Mouse (Mus musculus) gastrocnemius, adult 18-20 months (tissue): ENCODE measurements around the gene Gm6526. TPM values are rescaled to one million over a fixed set of nuclear protein-coding genes. Genes with fewer than 3 reads are reported as not detected.
"Not testable (repeated sequence)": the region's sequence is repeated elsewhere in the genome, so short reads cannot be mapped to it uniquely, and the experiment has no call there.

Source experiments
- DNase-seq: peaks from one replicate; pipeline ENCODE4 v3.0.0; 2021; ENCODE audit warnings: low spot score
- long read RNA-seq, 2 experiments: library from polyadenylated mRNA; stranded (forward); transcript quantifications; one replicate each; pipeline ENCODE4 v2.0.0; 2021
- total RNA-seq, 2 experiments: library from RNA; stranded (reverse); gene quantifications; 2 replicates each; pipeline ENCODE4 v1.2.3; 2021

Gm6526 gene
- not detected for total RNA-seq
- long read RNA-seq, experiment 1: 0 reads
- long read RNA-seq, experiment 2: 0 reads

- not testable (repeated sequence) for DNase-seq
Observed at GRCm38 (mm10) chr14:43747566-43747965, at the start of gene Gm6526. Gene Gm6526, plus strand, starts transcription at chr14:43747866.

- DNase-seq: not testable (repeated sequence)
Observed at GRCm38 (mm10) chr14:43727385-43727784, 20.3 kb upstream of the Gm6526 start, which contains the start of gene Gm16506. Gene Gm16506, minus strand, starts transcription at chr14:43727485.

- not testable (repeated sequence) for DNase-seq
Observed at GRCm38 (mm10) chr14:43784645-43785044, 37.0 kb downstream of the Gm6526 start, which contains the start of gene Gm8180. Gene Gm8180, minus strand, starts transcription at chr14:43784745.

- not testable (repeated sequence) for DNase-seq
Observed at GRCm38 (mm10) chr14:43793811-43794210, 46.1 kb downstream of the Gm6526 start.

- DNase-seq: no peak
Observed at GRCm38 (mm10) chr14:43796069-43796904, 48.6 kb downstream of the Gm6526 start.

- not testable (repeated sequence) for DNase-seq
Observed at GRCm38 (mm10) chr14:43796905-43797470, 49.3 kb downstream of the Gm6526 start.

GRCm38 (mm10) chr14:43804435-43804834 lies 56.8 kb downstream of the Gm6526 start:
- DNase-seq: not testable (repeated sequence)

Other genes with a start within 250 kb of the Gm6526 start
- gene Gm5799, start 204.3 kb upstream of the Gm6526 start, total RNA-seq: not detected
- gene Gm17654, start 168.7 kb upstream of the Gm6526 start, total RNA-seq: not detected
- gene Gm10375, start 139.9 kb upstream of the Gm6526 start, total RNA-seq: not detected
- gene Gm8165, start 70.7 kb upstream of the Gm6526 start, total RNA-seq: not detected
- gene Gm7324, start 50.0 kb upstream of the Gm6526 start, total RNA-seq: under 1 TPM; 0.24 to 0.25 TPM
- not detected for gene Gm16506, start 20.4 kb upstream of the Gm6526 start, total RNA-seq
- gene Gm8180, start 36.9 kb downstream of the Gm6526 start, total RNA-seq: not detected
- gene Ear1, start 127.7 kb downstream of the Gm6526 start, total RNA-seq: not detected
- not detected for gene Ear10, start 175.7 kb downstream of the Gm6526 start, total RNA-seq
- gene Gm8113, start 177.5 kb downstream of the Gm6526 start, total RNA-seq: under 1 TPM; 0.11 to 0.50 TPM
- gene Ang5, start 209.2 kb downstream of the Gm6526 start, total RNA-seq: not detected